Mouse (Mus musculus): ENCODE measurements around the gene Sprr2i.

- TF ChIP-seq EP300 (IDR thresholded peaks at IDR 0.05; ENCODE audit: low read depth) (no peak), CTCF (IDR thresholded peaks at IDR 0.05; ENCODE audit: low read depth) (no peak)
These were observed 21.5 kb downstream of the Sprr2i start, which contains the start of gene Gm9774 for GRCm38 (mm10) chr3:92429323-92429722.

Measured in heart, postnatal 0 days (tissue).